Mouse (Mus musculus): ENCODE measurements around the gene Myh10. TPM values are rescaled to one million over a fixed set of nuclear protein-coding genes. Genes with fewer than 3 reads are reported as not detected.

Myh10 gene
- polyA plus RNA-seq, 1 experiment from 2014 or later = 158 TPM

- no peak overlapping the region for H3K4me3 ChIP-seq
- no peaks in the 10 kb centered on the region for H3K4me1 ChIP-seq
- no peak overlapping the region for H3K9ac ChIP-seq
- no peak for ATAC-seq (ENCODE audit: low FRiP score)
- WGBS = 77% methylated on average over 3 of the region's 3 CpGs
- H3K36me3 ChIP-seq = no peaks in the 10 kb centered on the region
- no peak overlapping the region for H3K4me2 ChIP-seq (replicated peaks)
- H3K27me3 ChIP-seq = no peaks in the 10 kb centered on the region
- no peak overlapping the region for H3K27ac ChIP-seq
- no peaks in the 10 kb centered on the region for H3K9me3 ChIP-seq (replicated peaks)
These were observed 16.7 kb upstream of the Myh10 start for GRCm38 (mm10) chr11:68674643-68675042.

- WGBS = 86% methylated on average over 3 of the region's 3 CpGs
- Histone ChIP-seq H3K9me3 (replicated peaks) (no peaks in the 10 kb centered on the region), H3K27ac (no peak overlapping the region), H3K27me3 (no peaks in the 10 kb centered on the region), H3K4me2 (replicated peaks) (no peak overlapping the region), H3K9ac (no peak overlapping the region), H3K36me3 (no peaks in the 10 kb centered on the region), H3K4me1 (no peaks in the 10 kb centered on the region), H3K4me3 (no peak overlapping the region)
- ATAC-seq (ENCODE audit: low FRiP score) = no peak
These were observed 16.1 kb upstream of the Myh10 start for GRCm38 (mm10) chr11:68675274-68675673.

- no peaks in the 10 kb centered on the region for H3K27me3 ChIP-seq
- H3K4me3 ChIP-seq = no peak overlapping the region
- no peak overlapping the region for H3K9ac ChIP-seq
- H3K36me3 ChIP-seq = no peaks in the 10 kb centered on the region
- 63% methylated on average over 3 of the region's 3 CpGs for WGBS
- H3K27ac ChIP-seq = no peak overlapping the region
- H3K9me3 ChIP-seq (replicated peaks) = no peaks in the 10 kb centered on the region
- H3K4me2 ChIP-seq (replicated peaks) = no peak overlapping the region
- no peak for ATAC-seq (ENCODE audit: low FRiP score)
- no peaks in the 10 kb centered on the region for H3K4me1 ChIP-seq
These were observed 10.0 kb upstream of the Myh10 start for GRCm38 (mm10) chr11:68681254-68681839.

GRCm38 (mm10) chr11:68682136-68682806, 9.1 kb upstream of the Myh10 start:
- Histone ChIP-seq H3K4me2 (replicated peaks) (no peak overlapping the region), H3K9me3 (replicated peaks) (no peaks in the 10 kb centered on the region), H3K36me3 (no peaks in the 10 kb centered on the region), H3K27me3 (no peaks in the 10 kb centered on the region), H3K4me1 (no peaks in the 10 kb centered on the region), H3K27ac (no peak overlapping the region), H3K4me3 (no peak overlapping the region), H3K9ac (no peak overlapping the region)
- WGBS = 84% methylated on average over 8 of the region's 8 CpGs
- ATAC-seq (ENCODE audit: low FRiP score) = no peak

GRCm38 (mm10) chr11:68686001-68686400, 5.4 kb upstream of the Myh10 start:
- Histone ChIP-seq H3K27me3 (no peaks in the 10 kb centered on the region), H3K27ac (no peak overlapping the region), H3K9me3 (replicated peaks) (no peaks in the 10 kb centered on the region), H3K4me3 (no peak overlapping the region), H3K36me3 (no peaks in the 10 kb centered on the region), H3K4me2 (replicated peaks) (no peak overlapping the region), H3K9ac (no peak overlapping the region), H3K4me1 (0 out of 2 replicates have a peak, but pooled peaks cover 2% of the 10 kb centered on the region)
- WGBS = 87% methylated on average over 5 of the region's 5 CpGs
- no peak for ATAC-seq (ENCODE audit: low FRiP score)

GRCm38 (mm10) chr11:68689304-68689703, 2.1 kb upstream of the Myh10 start:
- Histone ChIP-seq H3K27ac (no peak overlapping the region), H3K4me1 (peaks cover 9% of the 10 kb centered on the region), H3K9ac (no peak overlapping the region), H3K4me3 (no peak overlapping the region), H3K9me3 (replicated peaks) (no peaks in the 10 kb centered on the region), H3K4me2 (replicated peaks) (no peak overlapping the region), H3K36me3 (no peaks in the 10 kb centered on the region), H3K27me3 (no peaks in the 10 kb centered on the region)
- no peak for ATAC-seq (ENCODE audit: low FRiP score)
- 66% methylated on average over 1 of the region's 1 CpGs for WGBS

- no peak overlapping the region for H3K4me2 ChIP-seq (replicated peaks)
- WGBS = 63% methylated on average over 5 of the region's 5 CpGs
These were observed 894 bp upstream of the Myh10 start for GRCm38 (mm10) chr11:68690465-68690864.

GRCm38 (mm10) chr11:68692010-68692692, 792 bp downstream of the Myh10 start:
- ATAC-seq (ENCODE audit: low FRiP score) = peak; percentile 42
- WGBS = under 1% methylated on average over 34 of the region's 34 CpGs
- no peaks in the 10 kb centered on the region for H3K9me3 ChIP-seq (replicated peaks)
- peak overlapping the region; percentile 95 for H3K27ac ChIP-seq
- H3K9ac ChIP-seq = peak overlapping the region; percentile 95
- H3K36me3 ChIP-seq = no peaks in the 10 kb centered on the region; the same call in 1 of the 2 replicates
- H3K27me3 ChIP-seq = no peaks in the 10 kb centered on the region
- H3K4me1 ChIP-seq = peaks cover 16% of the 10 kb centered on the region
- H3K4me3 ChIP-seq = peak overlapping the region; percentile 90
- peak overlapping the region; percentile 70 for H3K4me2 ChIP-seq (replicated peaks)

More at GRCm38 (mm10) chr11:68690465-68690864, 894 bp upstream of the Myh10 start:
- no peak overlapping the region for H3K9ac ChIP-seq
- no peak overlapping the region for H3K4me3 ChIP-seq
- no peaks in the 10 kb centered on the region for H3K9me3 ChIP-seq (replicated peaks)
- H3K36me3 ChIP-seq = no peaks in the 10 kb centered on the region
- ATAC-seq (ENCODE audit: low FRiP score) = no peak
- peaks cover 16% of the 10 kb centered on the region for H3K4me1 ChIP-seq
- H3K27ac ChIP-seq = no peak overlapping the region
- no peaks in the 10 kb centered on the region for H3K27me3 ChIP-seq

GRCm38 (mm10) chr11:68692693-68693446, 1.5 kb downstream of the Myh10 start:
- under 1% methylated on average over 43 of the region's 43 CpGs for WGBS
- H3K4me1 ChIP-seq = peaks cover 16% of the 10 kb centered on the region
- ATAC-seq (ENCODE audit: low FRiP score) = no peak
- no peaks in the 10 kb centered on the region for H3K9me3 ChIP-seq (replicated peaks)
- H3K4me3 ChIP-seq = peak overlapping the region; percentile 90
- H3K27ac ChIP-seq = peak overlapping the region; percentile 95
- H3K36me3 ChIP-seq = no peaks in the 10 kb centered on the region; the same call in 1 of the 2 replicates
- peak overlapping the region; percentile 70 for H3K4me2 ChIP-seq (replicated peaks)
- H3K9ac ChIP-seq = peak overlapping the region; percentile 95
- no peaks in the 10 kb centered on the region for H3K27me3 ChIP-seq

GRCm38 (mm10) chr11:68693447-68694040, 2.2 kb downstream of the Myh10 start:
- no peaks in the 10 kb centered on the region for H3K9me3 ChIP-seq (replicated peaks)
- no peaks in the 10 kb centered on the region for H3K27me3 ChIP-seq
- peak overlapping the region; percentile 95 for H3K27ac ChIP-seq
- 14% methylated on average over 10 of the region's 10 CpGs for WGBS
- peak overlapping the region; percentile 90 for H3K4me3 ChIP-seq
- H3K4me1 ChIP-seq = peaks cover 16% of the 10 kb centered on the region
- H3K4me2 ChIP-seq (replicated peaks) = peak overlapping the region; percentile 70
- no peak for ATAC-seq (ENCODE audit: low FRiP score)
- no peaks in the 10 kb centered on the region; the same call in none of the 2 replicates for H3K36me3 ChIP-seq
- H3K9ac ChIP-seq = peak overlapping the region; percentile 95

- H3K36me3 ChIP-seq = peaks cover 60% of the 10 kb centered on the region
- ATAC-seq (ENCODE audit: low FRiP score) = no peak
These were observed 11.0 kb downstream of the Myh10 start for GRCm38 (mm10) chr11:68702370-68702769.

More at GRCm38 (mm10) chr11:68702370-68702769, 11.0 kb downstream of the Myh10 start:
- no peaks in the 10 kb centered on the region for H3K27me3 ChIP-seq
- H3K9me3 ChIP-seq (replicated peaks) = peaks cover 6% of the 10 kb centered on the region
- peaks cover 5% of the 10 kb centered on the region; the same call in 1 of the 2 replicates for H3K4me1 ChIP-seq
- H3K4me3 ChIP-seq = no peak overlapping the region
- no peak overlapping the region for H3K9ac ChIP-seq
- no peak overlapping the region for H3K27ac ChIP-seq
- WGBS = 92% methylated on average over 6 of the region's 6 CpGs
- H3K4me2 ChIP-seq (replicated peaks) = no peak overlapping the region

Data from hindbrain, embryonic 12.5 days (tissue).